Mouse (Mus musculus) gastrocnemius, postnatal 4 days (tissue): Measurements from ENCODE around the gene Tlcd2. TPM values are rescaled to one million over a fixed set of nuclear protein-coding genes. Genes with fewer than 3 reads are reported as not detected.
"Not testable (repeated sequence)": the region's sequence is repeated elsewhere in the genome, so short reads cannot be mapped to it uniquely, and the experiment has no call there.

Source experiments
- DNase-seq, 2 experiments: peaks; one replicate each; pipeline ENCODE4 v3.0.0; 2021 to 2022; ENCODE audit warnings: low spot score in 2 of 2, mixed read lengths in 2 of 2
- total RNA-seq, 2 experiments: library from RNA; stranded (reverse); gene quantifications; 2 replicates each; pipeline ENCODE4 v1.2.3; 2021

Gene Tlcd2
- total RNA-seq, 2 experiments from 2014 or later, result 9.6 to 12.6 TPM

DNA sequence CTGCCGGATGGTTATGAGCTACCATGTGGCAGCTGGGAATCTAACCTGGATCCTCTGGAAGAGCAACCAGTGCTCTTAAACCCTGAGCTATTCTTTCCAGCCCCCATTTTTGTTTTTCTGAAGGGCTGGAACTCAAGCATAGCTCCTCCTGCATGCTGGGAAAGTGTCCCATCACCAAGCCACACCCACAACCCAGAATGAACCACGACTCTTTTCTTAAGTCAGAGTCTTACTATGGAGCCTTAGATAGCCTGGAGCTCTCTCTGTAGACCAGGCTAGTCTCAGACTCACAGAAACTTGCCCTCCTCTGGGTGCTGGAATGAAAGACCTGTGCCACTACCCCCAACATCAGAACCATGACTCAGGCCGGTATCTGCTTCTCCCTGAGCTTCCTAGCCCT lies 12.9 kb upstream of the Tlcd2 start:
- DNase-seq, result no peak

DNA sequence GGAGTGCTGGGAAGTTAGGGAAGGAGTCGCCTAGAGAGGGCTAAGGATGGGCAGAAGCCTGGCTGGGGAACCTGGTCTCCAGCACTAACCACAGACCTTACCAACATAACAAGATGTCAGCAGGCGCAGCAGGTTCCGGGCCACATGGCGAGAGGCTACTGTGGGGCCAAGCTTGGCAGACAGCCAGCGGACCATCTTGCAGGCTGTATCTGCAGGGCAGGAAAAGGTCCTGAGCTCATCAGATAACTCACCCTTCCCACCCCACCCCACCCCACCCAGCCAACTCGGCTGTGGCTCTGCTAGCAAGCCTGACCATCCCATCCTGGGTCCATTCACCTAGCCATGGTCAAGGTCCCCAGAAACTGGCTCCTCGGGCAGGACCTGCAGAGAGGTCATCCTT lies 11.8 kb upstream of the Tlcd2 start:
- no peak for DNase-seq

- DNase-seq, result no peak
Observed at GRCm38 (mm10) chr11:75450304-75450908, 11.1 kb upstream of the Tlcd2 start.

GRCm38 (mm10) chr11:75450936-75451335 lies 10.6 kb upstream of the Tlcd2 start:
- DNase-seq, result no peak

GRCm38 (mm10) chr11:75452081-75452480 lies 9.4 kb upstream of the Tlcd2 start:
- no peak for DNase-seq

DNA sequence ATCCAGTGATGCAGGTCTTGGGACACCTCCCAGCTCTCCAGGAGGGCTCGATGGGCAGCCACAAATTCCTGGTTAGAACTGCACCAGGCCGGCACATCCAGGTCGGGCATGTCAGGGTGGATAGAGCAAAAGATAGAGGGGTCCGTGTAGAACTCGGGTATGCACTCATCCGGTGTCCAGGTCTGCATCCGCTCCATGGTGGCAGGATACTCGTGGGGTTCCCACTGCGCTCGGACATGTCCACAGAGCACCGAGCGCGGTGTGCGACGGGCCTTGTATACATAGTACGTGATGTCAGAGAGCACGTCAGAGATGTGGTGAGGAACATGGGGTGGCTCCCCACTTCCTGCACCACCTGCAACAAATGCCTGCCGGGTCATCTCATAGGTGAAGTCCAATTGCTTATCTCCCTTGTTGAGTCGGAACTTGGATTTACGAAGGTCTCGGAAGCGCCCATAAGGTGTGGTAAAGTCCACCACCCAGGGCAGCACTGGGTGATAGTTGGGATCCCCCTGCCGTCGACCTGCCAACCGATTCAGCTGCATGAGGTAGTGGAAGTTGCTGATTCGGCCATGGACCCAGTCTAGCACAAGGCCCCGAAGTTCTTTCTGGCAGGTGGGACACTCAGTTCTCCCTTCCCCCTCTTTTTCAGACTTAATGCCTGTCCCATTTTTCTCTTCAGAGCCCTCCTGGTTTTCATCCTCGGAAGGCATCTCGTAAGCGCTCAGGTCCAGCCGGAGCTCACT lies 8.5 kb upstream of the Tlcd2 start:
- DNase-seq, result no peak

GRCm38 (mm10) chr11:75453991-75454930 lies 7.3 kb upstream of the Tlcd2 start, which contains the start of gene Wdr81:
TSS of gene Wdr81 (minus strand) at chr11:75454717.
- DNase-seq, result peak; percentile 66 to 89

GRCm38 (mm10) chr11:75455041-75455736 lies 6.3 kb upstream of the Tlcd2 start:
- no peak for DNase-seq

- DNase-seq, result not testable (repeated sequence)
Observed at GRCm38 (mm10) chr11:75455971-75456370, 5.5 kb upstream of the Tlcd2 start.

GRCm38 (mm10) chr11:75456440-75456871 lies 5.1 kb upstream of the Tlcd2 start:
- DNase-seq, result no peak

GRCm38 (mm10) chr11:75458169-75458568 lies 3.3 kb upstream of the Tlcd2 start:
- no peak for DNase-seq

GRCm38 (mm10) chr11:75458628-75459041 lies 2.9 kb upstream of the Tlcd2 start:
- DNase-seq, result no peak

GRCm38 (mm10) chr11:75459141-75459711 lies 2.3 kb upstream of the Tlcd2 start:
- peak in 1 of 2 experiments; percentile 52 for DNase-seq

- DNase-seq, result no peak
Observed at GRCm38 (mm10) chr11:75459751-75460102, 1.8 kb upstream of the Tlcd2 start.

GRCm38 (mm10) chr11:75460103-75460843 lies 1.2 kb upstream of the Tlcd2 start:
- DNase-seq, result peak in 1 of 2 experiments; percentile 76

GRCm38 (mm10) chr11:75461743-75462252 lies 283 bp downstream of the Tlcd2 start:
- peak in 1 of 2 experiments; percentile 48 for DNase-seq

- peak; percentile 76 to 90 for DNase-seq
Observed at GRCm38 (mm10) chr11:75462253-75462783, 803 bp downstream of the Tlcd2 start.

DNA sequence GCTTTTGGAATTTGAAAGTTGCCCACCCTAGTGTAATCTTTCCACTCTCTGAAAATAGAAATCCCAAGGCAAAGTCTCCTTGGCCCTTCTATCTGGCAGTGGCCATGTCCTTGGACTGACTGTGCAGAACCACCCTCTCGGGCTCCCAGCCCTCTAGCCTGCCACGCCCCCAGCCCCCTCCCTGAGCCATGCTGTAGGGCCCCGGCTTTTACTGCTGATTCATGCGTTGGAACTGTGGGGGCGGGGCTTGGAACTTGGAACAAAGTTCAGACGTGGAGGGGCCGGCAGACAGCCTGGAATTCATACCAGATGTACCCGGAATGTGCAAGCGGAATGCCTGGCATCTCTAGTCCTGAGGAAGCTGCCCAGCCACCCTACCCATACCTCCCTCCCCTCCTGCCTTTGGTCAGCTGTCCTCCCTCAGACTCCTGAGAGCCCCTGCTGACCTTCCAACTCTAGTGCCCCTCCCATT lies 1.4 kb downstream of the Tlcd2 start:
- DNase-seq, result peak; percentile 85 to 96

- DNase-seq, result no peak
Observed at GRCm38 (mm10) chr11:75463624-75464023, 2.1 kb downstream of the Tlcd2 start.
